Mouse (Mus musculus) limb, embryonic 14.5 days (tissue): ENCODE results near the gene Nudt11. TPM values are rescaled to one million over a fixed set of nuclear protein-coding genes. Genes with fewer than 3 reads are reported as not detected.
"Not testable (repeated sequence)": the region's sequence is repeated elsewhere in the genome, so short reads cannot be mapped to it uniquely, and the experiment has no call there.

Experiments used
- ATAC-seq: fragments of 200-750 bp; cut with Nextera tagmentation; 2 replicates; pipeline ENCODE4 v1.8.0; 2017; ENCODE audit warnings: low read depth, moderate number of reproducible peaks, moderate TSS enrichment; ENCODE audit not compliant: low FRiP score
- DNase-seq: peaks from one replicate; pipeline ENCODE4 v3.0.0-alpha.2; 2015; ENCODE audit warnings: low spot score
- H3K27ac ChIP-seq: fragments of 300-500 bp; sonication (generic); replicated peaks from 2 replicates; pipeline ENCODE4 v1.5.1; 2014; ENCODE audit warnings: low read depth, mild to moderate bottlenecking, low read length, moderate library complexity, mixed read lengths
- H3K27me3 ChIP-seq: fragments of 300-500 bp; sonication (generic); 2 replicates; pipeline ENCODE4 v1.6.1; 2014; ENCODE audit warnings: low read length, mixed read lengths; ENCODE audit not compliant: control insufficient read depth, insufficient read depth
- H3K36me3 ChIP-seq: fragments of 300-500 bp; sonication (generic); 2 replicates; pipeline ENCODE4 v1.6.1; 2014; ENCODE audit warnings: mild to moderate bottlenecking, low read length, moderate library complexity, mixed read lengths; ENCODE audit not compliant: control insufficient read depth, insufficient read depth
- H3K4me1 ChIP-seq: fragments of 300-500 bp; sonication (generic); 2 replicates; pipeline ENCODE4 v1.6.1; 2014; ENCODE audit warnings: antibody characterized with exemption, low read length, mixed read lengths; ENCODE audit not compliant: control insufficient read depth, insufficient read depth
- H3K4me2 ChIP-seq: fragments of 300-500 bp; sonication (generic); replicated peaks from 2 replicates; pipeline ENCODE4 v1.6.1; 2014; ENCODE audit warnings: low read depth, mild to moderate bottlenecking, low read length, moderate library complexity; ENCODE audit not compliant: severe bottlenecking
- H3K4me3 ChIP-seq: fragments of 300-500 bp; sonication (generic); replicated peaks from 2 replicates; pipeline ENCODE4 v1.5.1; 2014; ENCODE audit warnings: low read length
- H3K9ac ChIP-seq: fragments of 300-500 bp; sonication (generic); 2 replicates; pipeline ENCODE4 v1.6.1; 2014; ENCODE audit warnings: mild to moderate bottlenecking, low read depth, low read length, moderate library complexity; ENCODE audit not compliant: severe bottlenecking
- H3K9me3 ChIP-seq: fragments of 300-500 bp; sonication (generic); 2 replicates; pipeline ENCODE4 v1.6.1; 2016; ENCODE audit warnings: low read length; ENCODE audit not compliant: control insufficient read depth
- POLR2A ChIP-seq: fragments of 200-500 bp; IDR thresholded peaks from 2 replicates; pipeline ENCODE4 v1.8.0; 2012; ENCODE audit warnings: inconsistent platforms, mild to moderate bottlenecking, moderate library complexity, borderline replicate concordance; ENCODE audit not compliant: insufficient read depth, insufficient read length; ENCODE audit errors: extremely low read depth
- WGBS: fragments of 180-500 bp; shearing (Covaris S2); extraction: QIAGEN DNeasy Blood & Tissue Kit; methylation state at CpG from one replicate; pipeline ENCODE4 v1.1.7; 2014; 5-methylcytosine and 5-hydroxymethylcytosine counted together
- polyA plus RNA-seq, 2 experiments: library from polyadenylated mRNA; depleted of rRNA in 1 of 2; stranded (reverse) in 1 of 2; unstranded in 1 of 2; fragments of >200 nt; fragmentation: Nextera tagmentation in 1 of 2; extraction: Ambion mirVana in 1 of 2; gene quantifications; 2 replicates each; pipeline versions ENCODE4 v1.2.1 to v1.2.3; 2012 to 2014

Nudt11 gene
- 4.8 and 6.2 TPM in 2 replicates for polyA plus RNA-seq (2012; rRNA removed)
- polyA plus RNA-seq (2014; fragmentation: Nextera tagmentation; extraction: Ambion mirVana): 5.1 and 5.7 TPM in 2 replicates

DNA sequence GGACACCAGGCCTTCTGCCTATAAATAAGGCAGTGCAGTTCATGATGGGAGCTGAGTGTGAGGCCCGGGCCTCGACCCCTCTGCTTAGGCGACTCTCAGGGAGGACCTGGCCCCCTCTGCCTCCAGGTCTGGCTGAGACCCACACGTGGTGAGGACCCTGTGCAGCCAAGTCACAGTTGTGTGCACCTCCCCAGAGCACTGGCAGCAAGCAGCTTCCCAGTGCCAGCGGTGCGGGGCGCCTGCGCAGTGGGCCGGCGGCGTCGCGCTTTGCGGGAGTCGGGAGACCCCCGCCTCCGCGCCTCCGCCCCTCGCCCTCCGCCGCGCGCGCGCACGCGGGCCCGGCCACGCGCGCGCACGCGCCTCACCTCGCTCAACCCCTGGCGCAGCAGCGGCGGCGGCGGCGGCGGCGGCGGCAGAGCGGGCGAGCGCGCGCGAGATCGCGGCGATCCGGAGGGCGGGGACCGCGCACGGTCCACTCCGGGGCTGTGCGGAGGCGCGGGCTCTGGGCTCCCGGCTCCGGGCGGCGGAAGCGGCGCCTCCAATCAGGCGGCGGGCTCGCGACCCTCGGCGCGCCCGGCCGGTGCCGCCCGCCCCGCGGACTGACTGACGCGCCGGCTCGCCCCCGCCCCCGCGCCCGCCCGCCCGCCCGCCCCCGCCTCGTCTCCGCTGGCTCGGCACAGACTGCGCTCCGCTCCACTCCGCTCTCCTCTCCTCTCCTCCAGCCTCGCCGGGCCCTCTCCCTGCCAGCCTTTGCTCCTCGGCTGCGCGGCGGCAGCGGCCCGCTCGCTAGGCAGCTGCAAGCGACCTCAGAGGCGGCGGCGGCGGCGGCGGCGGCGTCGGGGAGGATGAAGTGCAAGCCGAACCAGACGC, at the start of gene Nudt11:
Gene Nudt11, plus strand, starts transcription at position 388 of the 870 bp plus-strand sequence.
- H3K36me3 ChIP-seq, DNase-seq, H3K9me3 ChIP-seq, H3K9ac ChIP-seq, H3K27ac ChIP-seq, H3K27me3 ChIP-seq, H3K4me1 ChIP-seq: not testable (repeated sequence)
- ATAC-seq: peak; percentile 88
- H3K4me3 ChIP-seq: peak within 1 kb of the TSS; percentile 29
- WGBS: no CpG with 5 or more reads among the region's 121 CpGs
- peak within 1 kb of the TSS; percentile 44; the same call in 1 of the 2 replicates for H3K4me2 ChIP-seq

DNA sequence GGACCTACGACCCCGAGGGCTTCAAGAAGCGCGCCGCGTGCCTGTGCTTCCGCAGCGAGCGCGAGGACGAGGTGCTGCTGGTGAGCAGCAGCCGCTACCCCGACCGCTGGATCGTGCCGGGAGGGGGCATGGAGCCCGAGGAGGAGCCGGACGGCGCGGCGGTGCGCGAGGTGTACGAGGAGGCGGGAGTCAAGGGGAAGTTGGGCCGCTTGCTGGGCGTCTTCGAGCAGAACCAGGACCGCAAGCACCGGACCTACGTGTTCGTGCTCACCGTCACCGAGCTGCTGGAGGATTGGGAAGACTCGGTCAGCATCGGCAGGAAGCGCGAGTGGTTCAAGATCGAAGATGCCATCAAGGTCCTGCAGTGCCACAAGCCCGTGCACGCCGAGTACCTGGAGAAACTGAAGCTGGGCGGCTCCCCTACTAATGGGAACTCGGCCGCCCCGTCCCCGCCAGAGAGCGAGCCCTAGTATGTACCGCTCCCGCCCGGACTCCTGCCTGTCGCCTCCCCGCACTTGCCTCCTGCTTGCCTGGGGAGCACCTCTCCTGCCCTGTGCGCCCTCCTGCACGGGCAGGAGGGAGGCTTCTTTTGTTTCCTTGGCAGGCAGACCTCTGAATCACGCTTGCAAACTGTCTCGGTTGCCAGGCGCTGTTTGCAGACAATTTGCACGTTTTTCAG, 822 bp downstream of the Nudt11 start:
- not testable (repeated sequence) for DNase-seq, H3K9ac ChIP-seq, H3K4me1 ChIP-seq, H3K9me3 ChIP-seq, H3K27ac ChIP-seq, H3K36me3 ChIP-seq, H3K27me3 ChIP-seq
- 26% methylated on average over 6 of the region's 60 CpGs for WGBS
- peak overlapping the region; percentile 44; the same call in 1 of the 2 replicates for H3K4me2 ChIP-seq
- peak; percentile 54 for ATAC-seq
- H3K4me3 ChIP-seq: peak overlapping the region; percentile 29

DNA sequence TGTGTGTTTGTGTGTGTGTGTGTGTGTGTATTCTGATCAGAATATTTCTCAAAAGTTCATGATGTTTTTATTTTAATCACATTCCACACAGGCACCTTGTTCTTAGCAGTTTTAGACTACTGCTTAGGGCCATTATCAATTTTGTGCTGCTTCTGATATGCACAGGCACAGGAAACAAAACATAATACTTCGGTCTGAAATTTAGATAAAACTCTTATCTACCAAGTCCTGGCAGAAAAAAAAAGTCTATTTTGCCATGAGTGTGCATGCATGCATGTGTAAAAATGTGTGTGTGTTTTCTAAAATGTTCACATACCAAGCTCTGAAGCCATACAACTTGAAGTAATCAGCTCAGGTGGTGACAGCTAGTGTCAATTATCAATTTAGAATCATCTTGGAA, 14.3 kb downstream of the Nudt11 start:
- Histone ChIP-seq H3K36me3 (no peaks in the 10 kb centered on the region), H3K9me3 (no peaks in the 10 kb centered on the region), H3K27ac (no peak overlapping the region), H3K4me3 (no peak overlapping the region), H3K9ac (no peak overlapping the region), H3K4me1 (no peaks in the 10 kb centered on the region), H3K4me2 (no peak overlapping the region), H3K27me3 (no peaks in the 10 kb centered on the region)
- ATAC-seq: no peak
- no peak for TF ChIP-seq POLR2A
- no peak for DNase-seq
- WGBS: 76% methylated on average over 1 of the region's 1 CpGs

DNA sequence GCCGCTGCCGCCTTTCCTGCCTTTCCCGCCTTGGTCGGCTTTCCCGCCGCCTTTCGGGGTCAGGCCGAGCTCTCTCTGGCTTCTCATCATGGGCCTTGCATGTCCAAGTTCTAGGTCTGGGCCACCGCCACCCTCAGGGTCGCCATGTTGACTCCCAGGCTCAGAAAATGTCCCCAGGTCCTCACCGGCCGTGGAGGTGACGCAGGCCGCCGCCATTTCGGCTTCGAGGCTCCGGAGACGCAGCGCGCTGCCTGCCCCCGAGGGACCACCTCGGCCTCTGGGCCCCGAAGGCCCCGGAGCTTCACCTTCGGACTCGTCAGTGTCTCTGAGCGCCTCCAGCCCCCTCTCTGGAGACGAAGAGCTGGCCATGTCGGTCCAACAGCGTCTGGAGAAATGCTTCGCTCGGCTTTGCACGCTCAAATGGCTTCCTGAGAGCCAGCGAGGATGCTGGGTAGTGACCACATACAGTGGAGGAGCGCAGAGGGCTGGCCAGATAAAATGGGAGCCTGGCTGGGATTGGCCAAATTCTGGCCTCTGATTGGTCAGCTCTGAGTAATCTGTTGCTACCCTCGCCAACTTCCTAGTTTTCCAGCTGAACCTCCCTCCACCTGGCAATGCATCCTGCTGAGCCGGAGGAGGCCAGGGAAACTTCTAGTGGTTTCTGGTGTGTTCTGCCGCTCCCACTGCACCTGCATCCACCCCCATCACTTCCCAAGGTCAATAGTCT, 35.9 kb downstream of the Nudt11 start, which contains the start of gene AU022751:
Gene AU022751, minus strand, starts transcription at position 466 of the 727 bp plus-strand sequence.
- Histone ChIP-seq H3K4me3 (no peak within 1 kb of the TSS), H3K9ac (no peak within 1 kb of the TSS), H3K27ac (no peak within 1 kb of the TSS), H3K4me1 (no peaks in the 10 kb centered on the region), H3K27me3 (no peaks in the 10 kb centered on the region), H3K9me3 (peaks cover 10% of the 10 kb centered on the region; the same call in 1 of the 2 replicates), H3K4me2 (no peak within 1 kb of the TSS), H3K36me3 (no peaks in the 10 kb centered on the region)
- WGBS: 89% methylated on average over 37 of the region's 39 CpGs
- no peak for TF ChIP-seq POLR2A
- DNase-seq (no peak), ATAC-seq (no peak)

DNA sequence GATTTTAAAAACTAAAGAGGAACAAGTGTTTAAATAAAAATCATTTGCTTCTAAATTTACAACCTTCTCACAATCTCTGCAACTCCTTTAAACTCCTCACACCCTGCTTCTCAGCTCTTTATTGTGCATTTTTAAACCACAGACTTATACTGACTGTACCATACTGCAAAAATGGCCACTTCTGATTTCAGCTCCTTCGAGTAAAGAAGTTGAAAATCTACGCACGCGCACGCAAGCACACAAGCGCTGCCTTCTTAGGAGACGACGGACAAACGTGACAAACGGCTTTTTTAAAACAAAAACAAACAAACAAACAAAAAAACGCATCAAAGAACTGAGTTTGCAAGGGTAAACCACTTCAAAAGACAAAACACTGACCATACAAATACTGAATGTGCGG, 44.3 kb downstream of the Nudt11 start:
- Histone ChIP-seq H3K27ac (no peak overlapping the region), H3K27me3 (no peaks in the 10 kb centered on the region), H3K36me3 (no peaks in the 10 kb centered on the region), H3K4me1 (no peaks in the 10 kb centered on the region), H3K9me3 (no peaks in the 10 kb centered on the region), H3K9ac (no peak overlapping the region), H3K4me2 (peak overlapping the region; percentile 48), H3K4me3 (peak overlapping the region; percentile 27; the same call in 1 of the 2 replicates)
- ATAC-seq: no peak
- TF ChIP-seq POLR2A: no peak
- no peak for DNase-seq
- 29% methylated on average over 12 of the region's 12 CpGs for WGBS
